Mouse (Mus musculus): ENCODE results near the gene Emc10. TPM values are rescaled to one million over a fixed set of nuclear protein-coding genes. Genes with fewer than 3 reads are reported as not detected.

Gene Emc10
- total RNA-seq, 1 experiment from 2014 or later = 23.3 TPM

- no peak for ATAC-seq (replicated peaks; ENCODE audit: insufficient number of reproducible peaks, low FRiP score, low TSS enrichment, poor library complexity, severe bottlenecking)
Observed at GRCm38 (mm10) chr7:44468644-44469285, 27.6 kb downstream of the Emc10 start.

- peak; percentile 92 for ATAC-seq (replicated peaks; ENCODE audit: insufficient number of reproducible peaks, low FRiP score, low TSS enrichment, poor library complexity, severe bottlenecking)
Observed at GRCm38 (mm10) chr7:44467811-44468411, 28.4 kb downstream of the Emc10 start, which contains the start of gene Josd2. Josd2 (plus strand) TSS chr7:44467980.

- ATAC-seq (replicated peaks; ENCODE audit: insufficient number of reproducible peaks, low FRiP score, low TSS enrichment, poor library complexity, severe bottlenecking) = no peak
Observed at GRCm38 (mm10) chr7:44466888-44467311, 29.4 kb downstream of the Emc10 start.

DNA sequence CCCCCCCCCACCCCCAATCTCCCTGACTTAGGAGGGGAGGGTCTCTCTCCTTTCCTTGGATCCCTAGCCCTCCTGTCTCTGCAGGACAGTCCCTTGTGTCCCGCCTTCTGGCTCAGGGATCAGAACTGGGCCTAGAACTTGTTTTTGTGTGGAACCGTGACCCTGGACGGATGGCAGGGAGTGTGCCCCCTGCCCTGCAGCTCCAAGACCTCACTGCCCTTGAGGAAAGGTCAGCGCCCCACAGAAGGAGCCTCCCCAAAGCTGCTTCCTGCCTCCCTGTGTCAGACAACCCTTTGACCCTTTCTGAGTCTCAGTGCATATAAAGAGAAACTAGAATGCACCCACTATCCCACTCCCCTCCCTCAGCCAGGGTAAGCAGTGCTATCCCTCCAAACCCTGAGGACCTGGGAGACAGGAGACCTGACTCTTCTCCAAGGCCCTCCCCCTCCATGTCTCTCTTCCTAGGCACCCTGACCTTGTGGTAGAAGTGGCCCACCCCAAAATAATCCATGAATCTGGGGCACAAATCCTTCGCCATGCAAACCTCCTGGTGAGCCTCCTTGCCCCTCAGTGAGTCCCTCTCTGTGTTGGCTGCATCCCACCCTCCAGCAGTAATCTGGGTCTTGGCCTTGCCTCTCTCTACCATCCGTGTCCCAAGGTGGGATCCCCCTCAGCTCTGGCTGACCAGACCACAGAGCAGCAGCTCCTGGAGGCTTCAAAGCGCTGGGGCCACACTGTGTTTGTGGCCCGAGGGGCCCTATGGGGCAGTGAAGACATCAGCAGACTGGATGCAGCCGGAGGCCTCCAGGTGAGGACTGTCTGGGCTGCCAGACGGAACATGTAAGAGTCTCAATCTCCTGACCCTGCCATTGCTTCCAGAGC is 30.1 kb downstream of the Emc10 start:
- ATAC-seq (replicated peaks; ENCODE audit: insufficient number of reproducible peaks, low FRiP score, low TSS enrichment, poor library complexity, severe bottlenecking) = no peak

- no peak for ATAC-seq (replicated peaks; ENCODE audit: insufficient number of reproducible peaks, low FRiP score, low TSS enrichment, poor library complexity, severe bottlenecking)
Observed at GRCm38 (mm10) chr7:44465111-44465510, 31.2 kb downstream of the Emc10 start, which contains the start of gene Aspdh. Aspdh (plus strand) TSS chr7:44465391.

DNA sequence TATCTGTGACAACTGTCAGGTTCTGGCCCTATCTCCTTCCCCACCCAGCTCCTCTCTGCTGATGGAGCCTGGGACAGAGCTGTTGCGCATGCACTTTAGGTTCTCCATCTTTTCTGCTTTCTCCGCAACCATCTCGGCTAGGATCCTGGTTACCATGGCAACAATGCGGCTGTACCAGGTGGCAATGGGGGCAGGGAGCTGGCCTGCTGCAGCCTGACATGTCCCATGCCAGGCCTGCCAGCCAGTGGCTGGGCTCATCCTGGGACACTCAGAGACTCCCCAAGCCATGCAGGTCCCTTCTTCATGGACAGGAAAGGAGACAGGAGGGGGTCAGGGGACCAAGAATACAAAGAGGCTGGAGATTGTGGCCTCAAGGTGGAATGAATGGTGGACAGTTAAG is 31.8 kb downstream of the Emc10 start:
- no peak for ATAC-seq (replicated peaks; ENCODE audit: insufficient number of reproducible peaks, low FRiP score, low TSS enrichment, poor library complexity, severe bottlenecking)

- ATAC-seq (replicated peaks; ENCODE audit: insufficient number of reproducible peaks, low FRiP score, low TSS enrichment, poor library complexity, severe bottlenecking) = no peak
Observed at GRCm38 (mm10) chr7:44463556-44464225, 32.6 kb downstream of the Emc10 start.

DNA sequence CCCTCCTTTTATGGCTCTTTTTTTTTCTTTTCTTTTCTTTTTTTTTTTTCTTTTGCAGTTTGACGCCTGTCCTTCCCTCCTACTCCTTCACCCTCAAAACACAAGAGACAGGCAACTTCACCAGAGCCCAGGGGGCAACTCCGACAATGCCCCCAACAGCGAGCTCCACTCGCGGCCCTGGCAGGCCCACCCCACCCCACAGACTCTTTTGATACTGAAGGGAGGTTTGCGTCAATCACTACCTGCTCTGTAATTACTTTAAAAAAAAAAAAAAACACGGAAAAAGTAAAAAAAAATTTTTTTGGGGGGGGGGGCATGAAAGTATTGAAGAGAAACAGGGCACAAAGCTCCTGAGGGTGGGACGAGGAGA is 33.3 kb downstream of the Emc10 start:
- ATAC-seq (replicated peaks; ENCODE audit: insufficient number of reproducible peaks, low FRiP score, low TSS enrichment, poor library complexity, severe bottlenecking) = no peak

DNA sequence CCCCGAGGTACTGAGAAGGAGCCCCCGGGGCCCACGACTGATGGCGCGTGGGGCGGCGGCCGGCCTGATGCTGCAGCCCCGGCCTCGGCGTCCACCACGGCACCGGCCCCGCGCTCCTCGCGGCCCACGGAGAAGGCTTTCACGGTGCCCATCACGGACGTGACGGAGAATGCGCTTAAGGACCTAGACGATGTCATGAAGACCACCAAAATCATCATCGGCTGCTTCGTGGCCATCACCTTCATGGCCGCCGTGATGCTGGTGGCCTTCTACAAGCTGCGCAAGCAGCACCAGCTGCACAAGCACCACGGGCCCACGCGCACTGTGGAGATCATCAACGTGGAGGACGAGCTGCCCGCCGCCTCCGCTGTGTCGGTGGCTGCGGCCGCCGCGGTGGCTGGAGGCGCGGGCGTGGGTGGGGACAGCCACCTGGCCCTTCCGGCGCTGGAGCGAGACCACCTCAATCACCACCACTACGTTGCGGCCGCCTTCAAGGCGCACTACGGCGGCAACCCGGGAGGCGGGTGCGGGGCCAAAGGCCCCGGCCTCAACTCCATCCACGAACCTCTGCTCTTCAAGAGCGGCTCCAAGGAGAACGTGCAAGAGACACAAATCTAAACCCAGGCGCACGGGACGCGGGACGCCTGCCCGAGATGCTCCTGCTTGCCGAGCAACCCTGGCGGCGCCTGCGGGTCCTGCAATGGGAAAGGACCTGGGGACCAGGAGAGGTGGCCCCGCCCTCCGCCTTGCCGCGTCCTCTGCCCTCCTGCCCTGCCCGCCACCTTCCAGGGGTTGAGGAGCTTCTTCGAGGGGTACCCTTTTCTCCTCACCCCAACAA is 33.9 kb downstream of the Emc10 start:
- ATAC-seq (replicated peaks; ENCODE audit: insufficient number of reproducible peaks, low FRiP score, low TSS enrichment, poor library complexity, severe bottlenecking) = no peak

GRCm38 (mm10) chr7:44461503-44462217 is 34.7 kb downstream of the Emc10 start:
- no peak for ATAC-seq (replicated peaks; ENCODE audit: insufficient number of reproducible peaks, low FRiP score, low TSS enrichment, poor library complexity, severe bottlenecking)

DNA sequence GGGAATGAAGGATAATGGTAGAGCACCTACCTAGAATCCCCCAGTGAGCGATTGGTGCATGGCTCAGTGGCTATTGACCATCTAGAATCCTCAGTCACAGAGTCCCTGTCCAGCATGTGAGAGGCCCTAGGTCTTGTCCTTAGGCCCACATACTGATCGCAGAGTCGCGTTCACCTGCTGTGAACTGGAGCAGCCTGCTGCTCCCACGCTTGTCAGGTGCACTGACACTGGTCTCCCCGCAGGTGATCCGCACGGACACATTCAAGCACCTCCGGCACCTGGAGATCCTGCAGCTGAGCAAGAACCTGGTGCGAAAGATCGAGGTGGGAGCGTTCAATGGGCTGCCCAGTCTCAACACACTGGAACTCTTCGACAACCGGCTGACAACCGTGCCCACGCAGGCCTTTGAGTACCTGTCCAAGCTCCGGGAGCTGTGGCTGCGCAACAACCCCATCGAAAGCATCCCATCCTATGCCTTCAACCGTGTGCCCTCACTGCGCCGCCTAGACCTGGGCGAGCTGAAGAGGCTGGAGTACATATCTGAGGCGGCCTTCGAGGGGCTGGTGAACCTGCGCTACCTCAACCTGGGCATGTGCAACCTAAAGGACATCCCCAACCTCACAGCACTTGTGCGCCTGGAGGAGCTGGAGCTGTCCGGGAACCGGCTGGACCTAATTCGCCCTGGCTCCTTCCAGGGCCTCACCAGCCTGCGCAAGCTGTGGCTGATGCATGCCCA is 35.4 kb downstream of the Emc10 start:
- no peak for ATAC-seq (replicated peaks; ENCODE audit: insufficient number of reproducible peaks, low FRiP score, low TSS enrichment, poor library complexity, severe bottlenecking)

DNA sequence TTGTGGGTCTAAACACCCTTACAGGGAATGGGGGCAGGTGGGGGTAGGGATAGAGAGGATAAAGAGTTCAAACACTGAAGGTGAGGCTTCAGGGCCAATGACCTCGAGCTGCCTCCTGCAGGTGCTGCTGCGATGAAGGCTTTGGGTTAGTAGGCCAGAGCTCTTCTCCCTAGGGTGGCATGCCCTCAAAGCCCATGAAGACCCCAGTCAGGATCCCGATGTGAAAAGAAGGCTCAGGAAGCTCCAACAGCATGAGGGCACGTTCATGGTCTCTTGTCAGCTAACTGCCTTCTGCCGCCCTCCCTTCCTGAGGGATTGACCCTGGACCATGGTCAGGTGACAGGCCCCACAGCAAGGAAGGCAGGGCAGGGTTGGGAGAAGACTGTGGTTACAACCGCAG is 36.3 kb downstream of the Emc10 start:
- no peak for ATAC-seq (replicated peaks; ENCODE audit: insufficient number of reproducible peaks, low FRiP score, low TSS enrichment, poor library complexity, severe bottlenecking)

DNA sequence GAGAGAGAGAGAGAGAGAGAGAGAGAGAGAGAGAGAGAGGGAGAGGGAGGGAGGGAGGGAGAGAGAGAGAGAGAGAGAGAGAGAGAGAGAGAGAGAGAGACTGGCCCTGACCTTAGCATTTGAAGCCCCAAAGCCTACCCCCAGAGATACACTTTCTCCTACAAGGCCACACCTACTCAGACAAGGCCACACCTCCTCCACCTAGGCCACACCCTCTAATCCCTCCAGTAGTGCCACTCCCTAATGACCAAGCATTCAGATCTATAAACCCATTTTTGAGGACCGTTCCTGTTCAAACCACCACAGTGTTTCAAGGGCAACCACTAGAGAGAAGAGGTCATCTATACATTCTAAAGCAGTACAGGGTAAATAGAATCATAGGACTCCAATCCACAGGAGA is 40.0 kb downstream of the Emc10 start:
- ATAC-seq (replicated peaks; ENCODE audit: insufficient number of reproducible peaks, low FRiP score, low TSS enrichment, poor library complexity, severe bottlenecking) = no peak

- peak; percentile 22; the same call in 1 of the 2 replicates for ATAC-seq (replicated peaks; ENCODE audit: insufficient number of reproducible peaks, low FRiP score, low TSS enrichment, poor library complexity, severe bottlenecking)
Observed at GRCm38 (mm10) chr7:44453256-44453655, 43.1 kb downstream of the Emc10 start.

DNA sequence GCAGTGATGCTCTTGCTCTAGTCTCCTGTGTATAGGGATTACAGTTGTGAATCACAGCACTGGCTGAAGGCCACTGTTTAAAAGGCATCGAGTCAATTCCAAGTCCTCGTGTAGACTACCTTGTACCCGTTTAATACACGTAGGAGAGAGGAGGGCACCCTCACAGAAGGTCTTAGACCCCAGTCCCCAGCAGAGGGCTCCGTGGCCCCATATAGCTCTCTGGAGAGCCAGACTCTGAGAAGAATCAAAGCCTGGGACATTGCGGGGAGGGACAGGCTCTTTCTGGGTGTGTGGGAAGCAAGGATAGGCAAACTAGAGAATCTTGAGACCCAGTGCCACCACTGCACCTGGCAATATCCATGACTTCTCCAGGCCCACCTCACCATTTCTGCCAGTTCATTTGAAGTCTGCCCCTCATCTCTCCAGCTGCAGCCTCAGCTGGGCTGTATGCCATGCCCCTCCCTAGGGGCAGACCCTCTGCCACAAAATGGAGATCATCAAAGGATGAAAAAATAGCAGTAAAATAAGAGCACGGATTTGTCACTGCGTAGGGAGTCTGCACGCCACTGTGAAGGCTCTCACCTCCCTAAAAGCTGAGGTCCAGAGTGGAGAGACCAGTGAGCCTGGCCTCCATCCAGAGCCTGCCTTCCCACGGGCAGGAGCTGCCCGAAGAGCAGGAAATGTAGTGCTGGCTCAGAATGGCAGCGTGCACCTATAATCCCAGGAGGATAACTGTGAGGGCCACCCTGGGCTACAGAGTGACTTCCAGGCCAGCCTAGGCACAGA is 50.1 kb downstream of the Emc10 start:
- no peak for ATAC-seq (replicated peaks; ENCODE audit: insufficient number of reproducible peaks, low FRiP score, low TSS enrichment, poor library complexity, severe bottlenecking)

- ATAC-seq (replicated peaks; ENCODE audit: insufficient number of reproducible peaks, low FRiP score, low TSS enrichment, poor library complexity, severe bottlenecking) = no peak
Observed at GRCm38 (mm10) chr7:44445528-44445923, 50.8 kb downstream of the Emc10 start.
